Mouse (Mus musculus): ENCODE data around the gene Pim2. TPM values are rescaled to one million over a fixed set of nuclear protein-coding genes. Genes with fewer than 3 reads are reported as not detected.
"Not testable (repeated sequence)": the region's sequence is repeated elsewhere in the genome, so short reads cannot be mapped to it uniquely, and the experiment has no call there.

Pim2 gene
- total RNA-seq, 4 experiments from 2014 or later, result 10.6 to 12.3 (median 12.2) TPM

DNA sequence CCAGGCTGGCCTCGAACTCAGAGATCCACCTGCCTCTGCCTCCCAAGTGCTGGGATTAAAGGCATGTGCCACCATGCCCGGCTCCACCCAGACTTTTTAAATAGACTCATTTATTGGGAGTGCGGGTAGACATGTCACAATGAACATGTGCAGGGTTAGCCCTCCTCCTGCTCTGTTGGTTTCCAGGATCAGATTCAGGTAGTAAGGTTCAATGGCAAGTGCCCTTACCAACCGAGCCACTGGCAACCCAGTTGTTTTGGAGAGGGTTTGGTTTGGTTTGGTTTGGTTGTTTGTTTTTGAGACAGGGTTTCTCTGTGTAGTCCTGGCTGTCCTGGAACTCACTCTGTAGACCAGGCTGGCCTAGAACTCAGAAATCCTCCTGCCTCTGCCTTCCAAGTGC, 31.2 kb downstream of the Pim2 start, which contains the start of gene Gm10490:
Gm10490 (plus strand) TSS at position 301 of the 400 bp plus-strand sequence.
- DNase-seq, result not testable (repeated sequence)

DNA sequence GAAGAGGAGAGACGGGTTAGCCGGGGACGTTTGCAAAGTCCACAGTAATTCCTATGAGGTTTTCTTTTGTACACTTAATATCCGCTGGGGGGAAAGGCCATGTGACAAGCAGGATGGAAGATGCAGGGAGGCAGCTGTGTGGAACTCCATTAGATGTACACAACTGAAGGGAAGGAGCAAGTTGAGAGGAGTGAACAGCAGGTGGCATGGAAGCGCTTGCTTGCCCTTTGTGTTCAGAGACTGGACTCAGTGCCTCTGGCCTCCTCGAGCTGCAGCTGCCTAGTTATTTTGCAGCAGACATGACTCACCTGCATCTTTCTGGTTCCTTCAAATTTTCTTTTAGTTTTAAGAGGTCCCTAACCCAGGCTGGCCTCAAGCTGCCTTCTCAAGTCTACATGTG, 32.4 kb downstream of the Pim2 start:
- DNase-seq, result no peak

DNA sequence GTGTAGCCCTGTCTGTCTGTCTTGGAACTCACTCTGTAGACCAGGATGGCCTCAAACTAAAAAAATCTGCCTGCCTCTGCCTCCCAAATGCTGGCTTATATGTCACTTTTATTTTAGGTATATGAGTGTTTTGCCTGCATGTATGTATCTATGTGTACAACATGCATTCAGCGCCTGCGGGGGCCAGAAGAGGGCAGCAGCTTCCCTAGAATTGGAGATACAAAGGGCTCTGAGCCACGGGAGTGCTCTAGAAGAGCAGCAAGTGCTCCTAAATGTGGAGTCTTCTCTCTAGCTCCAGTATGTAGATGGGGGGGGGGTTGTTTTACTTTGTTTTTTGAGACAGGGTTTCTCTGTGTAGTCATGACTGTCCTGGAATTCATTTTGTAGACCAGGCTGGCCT, 37.6 kb downstream of the Pim2 start:
- DNase-seq, result not testable (repeated sequence)

DNA sequence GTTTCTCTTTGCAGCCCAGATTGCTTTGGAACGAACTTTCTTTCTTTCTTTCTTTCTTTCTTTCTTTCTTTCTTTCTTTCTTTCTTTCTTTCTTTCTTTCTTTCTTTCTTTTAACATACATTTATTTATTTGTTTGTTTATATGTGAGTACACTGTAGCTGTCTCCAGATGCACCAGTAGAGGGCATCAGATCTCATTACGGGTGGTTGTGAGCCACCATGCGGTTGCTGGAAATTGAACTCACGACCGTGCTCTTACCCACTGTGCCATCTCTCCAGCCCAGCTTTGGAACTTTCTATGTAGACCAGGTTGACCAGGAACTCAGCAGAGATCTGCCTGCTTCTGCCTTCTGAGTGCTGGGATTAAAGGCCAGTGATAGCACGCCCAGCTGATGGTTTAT, 39.9 kb downstream of the Pim2 start:
- not testable (repeated sequence) for DNase-seq

DNA sequence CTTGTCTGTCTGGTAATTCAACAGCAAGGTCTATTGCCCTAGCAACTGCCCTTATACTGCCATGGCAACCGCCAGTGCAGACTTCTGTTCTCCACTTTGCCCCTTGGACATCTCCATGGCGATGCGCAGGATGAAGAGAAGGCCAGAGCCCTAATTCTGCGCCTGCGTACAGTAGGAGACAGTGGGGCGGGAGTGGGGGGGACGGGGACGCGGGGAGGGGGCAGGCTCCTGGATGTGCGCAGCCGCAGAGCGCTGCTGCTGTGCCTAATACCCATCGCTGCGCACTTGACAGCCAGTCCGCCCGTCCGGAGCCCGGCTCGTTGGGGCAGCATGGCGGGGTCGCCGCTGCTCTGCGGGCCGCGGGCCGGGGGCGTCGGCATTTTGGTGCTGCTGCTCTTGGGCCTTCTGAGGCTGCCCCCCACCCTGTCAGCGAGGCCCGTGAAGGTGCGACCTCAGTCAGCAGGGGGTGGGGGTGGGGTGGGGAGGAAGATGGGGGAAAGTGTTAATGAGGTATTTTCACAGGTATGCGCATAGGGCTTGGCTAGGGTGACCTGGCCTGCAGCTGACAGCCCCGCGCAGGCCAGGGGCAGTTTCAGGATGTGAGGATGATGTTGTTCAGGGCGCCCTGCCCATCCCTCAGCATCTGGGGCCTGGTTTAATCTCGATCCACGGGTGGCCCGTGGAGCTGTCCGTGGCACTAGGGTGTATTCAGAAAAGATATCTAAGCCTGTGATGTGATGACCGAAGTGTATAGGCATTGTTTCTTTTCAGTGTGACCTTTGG, 41.7 kb downstream of the Pim2 start, which contains the start of gene Pcsk1n:
Pcsk1n (plus strand) TSS at position 222 of the 783 bp plus-strand sequence.
- no peak for DNase-seq

DNA sequence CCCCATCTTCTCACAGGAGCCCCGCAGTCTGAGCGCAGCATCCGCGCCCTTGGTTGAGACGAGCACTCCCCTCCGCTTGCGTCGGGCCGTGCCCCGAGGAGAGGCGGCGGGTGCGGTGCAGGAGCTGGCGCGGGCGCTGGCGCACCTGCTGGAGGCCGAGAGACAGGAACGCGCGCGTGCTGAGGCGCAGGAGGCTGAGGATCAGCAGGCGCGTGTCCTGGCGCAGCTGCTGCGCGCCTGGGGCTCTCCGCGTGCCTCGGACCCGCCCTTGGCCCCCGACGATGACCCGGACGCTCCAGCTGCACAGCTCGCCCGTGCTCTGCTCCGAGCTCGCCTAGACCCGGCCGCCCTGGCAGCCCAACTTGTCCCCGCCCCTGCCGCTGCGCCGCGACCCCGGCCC, 44.0 kb downstream of the Pim2 start:
- no peak for DNase-seq

DNA sequence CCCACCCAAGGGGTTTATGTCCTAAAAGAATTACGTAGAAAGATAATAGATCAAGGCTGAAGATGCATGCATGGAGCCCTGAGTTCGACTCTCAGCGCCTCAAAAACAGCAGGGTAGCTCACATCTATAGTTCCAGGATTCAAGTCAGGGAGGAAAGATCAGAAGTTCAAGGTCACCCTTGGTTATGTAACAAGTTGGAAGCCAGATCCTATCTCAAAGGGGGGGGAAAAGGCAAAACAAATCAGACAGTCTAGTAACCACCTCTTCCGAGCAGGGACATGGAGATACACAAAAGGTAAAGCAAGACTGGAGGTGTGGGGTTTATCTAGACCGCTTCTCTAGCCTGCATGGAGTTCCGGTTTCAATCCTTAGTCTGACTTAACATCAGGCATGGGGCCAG, 48.2 kb downstream of the Pim2 start:
- DNase-seq, result no peak

DNA sequence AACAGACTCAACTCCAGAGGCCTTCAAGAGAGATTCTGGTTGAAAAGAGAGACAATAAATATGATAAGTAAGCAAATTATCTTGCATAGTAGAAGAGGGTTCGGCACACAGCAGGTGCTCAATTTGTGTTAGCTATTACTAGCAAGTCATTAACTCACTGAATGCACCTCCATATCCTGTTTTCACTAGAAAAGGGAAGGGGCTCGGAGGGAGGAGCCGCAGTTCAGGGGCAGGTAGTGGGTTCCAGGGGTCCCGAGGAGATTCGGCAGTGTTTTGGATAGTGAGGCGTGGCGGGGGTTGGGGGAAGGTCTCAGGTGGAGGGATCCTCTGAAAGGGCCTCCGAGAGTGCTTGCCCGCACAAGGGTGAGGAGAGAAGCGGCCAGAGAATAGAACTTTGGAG, 49.1 kb downstream of the Pim2 start:
- no peak for DNase-seq

DNA sequence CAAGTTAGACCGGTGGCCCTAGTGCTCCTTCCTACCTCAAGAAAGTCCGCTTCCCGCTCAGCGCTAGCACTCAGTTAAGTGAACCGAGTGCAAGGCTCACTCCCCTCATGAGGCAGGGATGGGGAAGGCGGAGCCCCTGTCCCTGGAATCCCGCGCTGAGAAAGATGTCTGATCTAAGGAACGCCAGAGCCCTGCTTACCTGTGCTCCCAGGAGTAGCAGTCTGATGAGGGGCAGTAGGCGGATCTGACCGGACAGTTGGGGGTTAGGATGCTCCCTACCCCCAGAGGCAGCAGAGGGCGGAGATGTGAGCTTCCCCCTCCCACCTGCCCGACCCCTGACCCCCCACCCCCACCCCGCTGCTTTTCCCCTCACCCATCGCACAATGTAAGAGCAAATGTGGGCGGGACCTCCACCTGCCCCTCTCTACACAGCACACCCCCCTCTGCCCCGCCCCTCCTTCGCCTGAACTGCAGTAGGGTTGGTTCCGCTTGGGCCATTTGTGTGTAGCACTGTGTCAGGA, 50.3 kb downstream of the Pim2 start, which contains the start of gene Eras:
Eras (minus strand) TSS at position 338 of the 521 bp plus-strand sequence.
- no peak for DNase-seq

Other genes starting within 250 kb of the Pim2 start
- gene Syp, start 239.8 kb upstream of the Pim2 start, total RNA-seq (2022), result 100 to 1,000 TPM in 1 of 4 experiments, 10 to 100 TPM in 3; 71.5 to 122 (median 80.3) TPM
- 10 to 100 TPM in 3 of 4 experiments, 1 to 10 TPM in 1; 9.6 to 14.5 (median 12.8) TPM for gene Prickle3, start 221.0 kb upstream of the Pim2 start, total RNA-seq (2022)
- gene Plp2, start 206.9 kb upstream of the Pim2 start, total RNA-seq (2022), result 10 to 100 TPM; 57.7 to 99.2 (median 78.7) TPM
- under 1 TPM; 0.31 to 0.67 (median 0.45) TPM for gene Magix, start 197.0 kb upstream of the Pim2 start, total RNA-seq (2022)
- gene Gpkow, start 181.1 kb upstream of the Pim2 start, total RNA-seq (2022), result 10 to 100 TPM; 57.1 to 76.9 (median 64.6) TPM
- 10 to 100 TPM; 68.5 to 92.2 (median 76.2) TPM for gene Wdr45, start 163.9 kb upstream of the Pim2 start, total RNA-seq (2022)
- gene Gm45208, start 156.0 kb upstream of the Pim2 start, total RNA-seq (2022), result not detected
- 10 to 100 TPM; 14.4 to 18.2 (median 15.7) TPM for gene Praf2, start 149.8 kb upstream of the Pim2 start, total RNA-seq (2022)
- 1 to 10 TPM; 4.7 to 7.3 (median 5.4) TPM for gene Ccdc120, start 127.4 kb upstream of the Pim2 start, total RNA-seq (2022)
- 10 to 100 TPM; 36.1 to 53.1 (median 44.9) TPM for gene Tfe3, start 115.7 kb upstream of the Pim2 start, total RNA-seq (2022)
- gene Gripap1, start 88.5 kb upstream of the Pim2 start, total RNA-seq (2022), result 10 to 100 TPM; 43.8 to 71.8 (median 60.5) TPM
- gene Kcnd1, start 56.0 kb upstream of the Pim2 start, total RNA-seq (2022), result 1 to 10 TPM in 3 of 4 experiments, under 1 TPM in 1; 0.81 to 2.1 (median 1.6) TPM
- 10 to 100 TPM; 62.6 to 72.7 (median 69.4) TPM for gene Otud5, start 36.9 kb upstream of the Pim2 start, total RNA-seq (2022)
- gene Slc35a2, start 5.8 kb downstream of the Pim2 start, total RNA-seq (2022), result 10 to 100 TPM; 44.4 to 53.4 (median 51.2) TPM
- 100 to 1,000 TPM in 3 of 4 experiments, 10 to 100 TPM in 1; 96.2 to 130 (median 106) TPM for gene Pqbp1, start 21.0 kb downstream of the Pim2 start, total RNA-seq (2022)
- 100 to 1,000 TPM; 110 to 134 (median 131) TPM for gene Timm17b, start 21.1 kb downstream of the Pim2 start, total RNA-seq (2022)
- gene Gm10491, start 29.6 kb downstream of the Pim2 start, total RNA-seq (2022), result not detected
- not detected for gene Gm10490, start 31.3 kb downstream of the Pim2 start, total RNA-seq (2022)
- gene Pcsk1n, start 41.6 kb downstream of the Pim2 start, total RNA-seq (2022), result 10 to 100 TPM; 47.2 to 84.3 (median 72.8) TPM
- gene Eras, start 50.3 kb downstream of the Pim2 start, total RNA-seq (2022), result not detected
- 10 to 100 TPM; 14.0 to 36.2 (median 24.5) TPM for gene Hdac6, start 69.6 kb downstream of the Pim2 start, total RNA-seq (2022)
- gene Gata1, start 99.8 kb downstream of the Pim2 start, total RNA-seq (2022), result 1 to 10 TPM in 2 of 4 experiments, not detected in 2; 1.7 to 2.6 TPM
- not detected for gene Glod5, start 140.2 kb downstream of the Pim2 start, total RNA-seq (2022)
- gene Suv39h1, start 196.5 kb downstream of the Pim2 start, total RNA-seq (2022), result 10 to 100 TPM; 11.5 to 14.6 (median 13.9) TPM
- gene Was, start 212.2 kb downstream of the Pim2 start, total RNA-seq (2022), result 1 to 10 TPM; 1.8 to 3.7 (median 3.2) TPM